Mouse (Mus musculus) urinary bladder, postnatal 4 days (tissue): Measurements from ENCODE around the gene Sh3bp5.

Experiments
- DNase-seq, 2 experiments: peaks; one replicate each; pipeline ENCODE4 v3.0.0; 2021 to 2022; ENCODE audit warnings: low spot score in 2 of 2

Sh3bp5 gene

DNA sequence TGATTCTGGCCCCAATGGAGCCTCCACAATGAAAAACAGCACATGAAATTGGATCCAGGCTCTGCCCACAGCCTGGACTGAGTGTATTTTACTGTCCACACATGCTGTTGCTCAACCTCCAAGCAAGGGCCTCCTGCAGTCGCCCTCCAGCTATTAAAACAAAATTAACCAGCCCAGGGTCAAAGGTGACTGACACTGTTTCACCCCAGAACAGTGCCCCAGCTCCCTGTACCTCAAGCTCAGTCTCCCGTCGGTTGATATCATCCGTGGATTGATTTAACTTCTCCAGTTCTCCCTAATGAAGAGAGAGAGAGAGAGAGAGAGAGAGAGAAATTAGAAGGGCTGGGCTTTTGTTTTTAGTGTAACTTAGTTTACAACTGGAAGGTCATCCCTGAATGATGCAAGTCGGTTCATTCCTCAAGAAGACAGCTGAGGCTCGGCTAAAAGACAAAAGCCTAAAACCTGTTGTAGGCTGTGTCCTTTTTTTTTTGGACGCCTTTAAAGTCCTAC, 2.0 kb downstream of the Sh3bp5 start:
- DNase-seq, result no peak

DNA sequence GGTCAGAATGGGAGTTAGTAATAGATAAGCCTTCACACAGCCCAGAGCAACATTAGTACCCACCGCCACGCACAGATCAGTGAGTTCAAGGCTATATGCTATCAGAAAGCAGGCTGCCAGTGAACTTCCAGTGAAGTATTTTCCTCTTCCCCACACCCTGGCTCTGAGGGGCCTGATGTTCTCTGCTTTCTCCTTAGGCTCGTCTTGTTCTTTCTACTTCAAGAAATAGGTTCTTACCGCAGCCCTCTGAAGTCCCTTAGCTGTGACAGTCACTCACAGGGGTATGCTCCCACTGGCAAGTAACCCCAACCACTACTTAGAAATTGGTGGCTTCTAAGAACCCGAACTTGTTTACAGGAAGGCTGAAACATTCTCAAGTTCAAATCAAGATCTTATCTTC, 2.8 kb downstream of the Sh3bp5 start:
- DNase-seq, result no peak

DNA sequence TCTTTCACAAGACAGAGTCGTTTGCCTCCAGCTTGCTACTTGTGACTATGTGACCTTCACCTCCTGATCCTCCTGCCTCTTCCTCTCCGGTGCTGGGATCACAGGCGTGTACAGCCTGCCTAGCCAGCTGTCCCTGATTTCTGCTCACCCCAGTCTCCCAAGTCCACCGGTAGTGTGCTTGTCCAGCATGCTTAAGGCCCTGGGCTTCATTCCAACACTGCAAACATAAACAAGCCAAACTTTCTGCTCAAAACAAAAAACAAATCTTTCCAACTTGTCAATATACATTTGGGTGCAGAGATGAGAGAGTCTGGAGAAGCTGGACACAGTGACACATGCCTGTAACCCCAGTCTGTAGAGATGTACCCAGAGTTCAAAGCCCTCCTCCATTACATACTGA, 3.5 kb downstream of the Sh3bp5 start:
- DNase-seq, result no peak

DNA sequence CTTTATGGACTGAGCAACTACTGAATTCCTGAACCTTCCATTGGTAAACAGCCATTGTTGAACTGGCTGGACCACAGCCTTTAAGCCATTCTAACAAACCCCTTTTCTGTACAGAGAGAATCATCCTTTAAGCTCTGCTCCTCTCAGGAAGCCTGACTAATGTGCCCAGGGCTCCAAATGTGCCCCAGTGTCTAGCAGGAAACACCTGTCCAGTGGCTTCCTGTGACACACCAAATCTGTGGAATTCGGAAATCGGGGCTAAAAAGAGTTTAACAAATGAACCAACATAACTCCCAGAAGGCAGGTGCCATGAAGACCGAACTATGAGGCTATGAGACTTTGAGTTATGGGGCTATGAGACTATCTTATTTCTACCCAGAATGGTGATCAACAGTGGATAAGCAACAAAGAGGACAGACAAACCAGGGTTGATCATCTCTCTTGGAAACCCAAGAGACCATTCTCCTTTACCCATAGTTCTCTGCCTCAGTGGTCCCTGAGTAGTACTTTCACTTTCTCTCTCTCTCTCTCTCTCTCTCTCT, 4.0 kb downstream of the Sh3bp5 start:
- DNase-seq, result no peak

DNA sequence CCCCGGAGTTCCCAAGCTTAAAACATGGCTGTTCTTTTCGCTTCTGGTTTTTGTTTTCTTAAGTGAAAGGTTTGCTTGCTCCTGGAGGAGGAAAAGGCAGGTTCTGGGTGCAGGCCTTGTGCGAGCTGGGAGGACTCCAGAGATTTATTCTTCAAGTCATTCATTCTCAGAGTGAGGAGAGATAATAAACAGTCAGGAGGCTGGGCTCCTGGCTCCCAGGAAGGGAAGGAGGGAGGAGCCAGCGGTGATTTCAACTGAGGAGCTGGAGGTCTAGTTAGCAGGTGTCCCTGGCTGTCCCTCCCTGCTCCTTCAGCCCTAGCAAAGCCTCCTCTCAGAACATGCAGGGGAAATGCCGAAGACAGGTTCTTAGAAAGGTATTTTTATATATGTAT, 6.9 kb downstream of the Sh3bp5 start:
- no peak for DNase-seq

DNA sequence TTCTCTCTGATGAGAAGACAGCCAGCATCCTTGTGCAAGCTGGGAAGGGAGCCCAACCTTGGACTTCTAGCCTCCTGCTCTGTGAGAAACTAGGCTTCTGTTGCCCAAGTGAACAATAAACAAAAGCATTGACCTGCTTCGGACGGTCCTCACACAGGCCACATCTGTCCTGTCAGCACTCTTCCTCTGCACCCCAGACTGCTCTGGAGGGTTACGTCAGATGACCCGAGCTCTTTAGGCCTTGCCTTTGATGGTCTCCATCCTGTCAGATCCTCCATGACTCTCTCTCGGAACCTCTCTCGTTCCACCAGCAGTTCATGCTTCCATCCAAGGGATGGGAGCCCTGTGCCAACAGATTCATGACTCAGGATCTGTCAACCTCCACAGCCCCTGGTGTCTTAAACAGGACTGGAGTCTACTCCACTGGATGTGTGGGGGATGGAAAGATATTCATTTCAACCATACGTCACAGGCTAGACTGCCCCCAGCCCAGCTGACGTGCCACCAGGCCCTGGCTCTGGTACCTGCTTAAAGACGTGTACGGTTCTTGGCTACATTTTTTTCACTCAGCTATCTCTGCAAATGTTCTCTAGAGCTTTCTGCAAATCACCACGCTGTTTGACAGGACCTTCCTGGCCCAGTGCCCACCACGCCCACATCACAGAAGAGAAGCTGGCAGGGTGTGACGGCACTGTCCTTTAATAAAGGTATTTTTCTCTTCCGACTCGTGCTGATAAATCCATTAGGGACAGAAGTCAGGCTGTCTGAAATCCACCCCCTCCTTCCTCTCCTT, 7.5 kb downstream of the Sh3bp5 start:
- DNase-seq, result no peak

DNA sequence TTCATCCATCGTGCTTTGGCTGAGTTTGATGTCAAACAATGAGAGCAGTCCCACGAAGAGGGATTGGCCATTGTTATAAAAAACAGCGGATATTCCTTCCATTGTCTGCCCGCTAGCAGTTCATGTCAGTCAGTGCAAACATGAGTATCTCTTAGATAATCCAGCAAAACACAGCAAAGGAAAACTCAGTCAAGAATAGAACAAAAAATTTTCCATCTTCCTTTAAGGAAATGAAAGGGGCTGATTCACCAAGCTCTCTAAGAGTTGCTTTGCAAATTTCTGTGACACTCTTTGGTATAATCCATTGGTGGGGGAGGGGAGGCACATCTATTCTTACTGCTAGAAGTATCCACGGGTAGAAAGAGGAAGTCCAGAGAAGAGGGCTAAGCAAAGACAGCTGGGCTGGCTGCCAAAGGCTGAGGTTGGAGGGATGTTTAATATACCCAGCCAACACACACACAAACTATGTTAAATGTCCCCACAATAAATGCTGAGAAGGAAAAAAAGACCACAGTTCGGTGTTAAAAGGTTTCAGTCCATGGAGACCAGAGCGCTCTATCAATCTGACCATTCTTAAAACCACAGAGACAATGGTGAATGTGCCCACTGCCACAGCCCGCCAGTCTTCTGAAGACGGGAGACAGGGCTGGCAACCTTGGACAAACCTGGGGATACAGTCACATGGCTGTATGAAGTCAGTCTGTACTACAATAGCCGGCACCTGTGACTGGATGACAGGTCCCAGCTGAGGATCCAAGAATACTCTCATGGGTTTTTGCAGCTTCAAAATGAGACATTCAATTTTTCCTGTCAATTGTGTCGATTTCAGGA, 12.7 kb downstream of the Sh3bp5 start:
- DNase-seq, result peak; percentile 60 to 74

DNA sequence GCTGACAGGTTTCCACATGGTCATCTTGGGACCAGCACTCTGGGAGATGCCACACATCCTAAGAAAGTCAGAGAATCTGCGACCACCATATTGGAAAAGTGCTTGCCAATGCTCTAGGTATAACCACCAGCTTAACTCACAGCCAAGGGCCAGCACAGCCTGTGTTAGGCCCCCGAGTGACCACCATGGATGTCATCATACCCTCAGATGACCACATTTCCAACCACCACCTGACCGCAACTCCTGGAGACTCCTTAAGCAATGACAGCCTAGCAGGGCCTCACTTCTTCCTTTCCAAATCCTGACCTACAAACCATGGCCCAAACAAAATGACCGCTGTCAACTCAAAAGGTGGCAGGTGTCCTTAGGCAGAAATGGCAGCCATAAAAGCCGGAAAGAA, 13.5 kb downstream of the Sh3bp5 start:
- DNase-seq, result no peak

DNA sequence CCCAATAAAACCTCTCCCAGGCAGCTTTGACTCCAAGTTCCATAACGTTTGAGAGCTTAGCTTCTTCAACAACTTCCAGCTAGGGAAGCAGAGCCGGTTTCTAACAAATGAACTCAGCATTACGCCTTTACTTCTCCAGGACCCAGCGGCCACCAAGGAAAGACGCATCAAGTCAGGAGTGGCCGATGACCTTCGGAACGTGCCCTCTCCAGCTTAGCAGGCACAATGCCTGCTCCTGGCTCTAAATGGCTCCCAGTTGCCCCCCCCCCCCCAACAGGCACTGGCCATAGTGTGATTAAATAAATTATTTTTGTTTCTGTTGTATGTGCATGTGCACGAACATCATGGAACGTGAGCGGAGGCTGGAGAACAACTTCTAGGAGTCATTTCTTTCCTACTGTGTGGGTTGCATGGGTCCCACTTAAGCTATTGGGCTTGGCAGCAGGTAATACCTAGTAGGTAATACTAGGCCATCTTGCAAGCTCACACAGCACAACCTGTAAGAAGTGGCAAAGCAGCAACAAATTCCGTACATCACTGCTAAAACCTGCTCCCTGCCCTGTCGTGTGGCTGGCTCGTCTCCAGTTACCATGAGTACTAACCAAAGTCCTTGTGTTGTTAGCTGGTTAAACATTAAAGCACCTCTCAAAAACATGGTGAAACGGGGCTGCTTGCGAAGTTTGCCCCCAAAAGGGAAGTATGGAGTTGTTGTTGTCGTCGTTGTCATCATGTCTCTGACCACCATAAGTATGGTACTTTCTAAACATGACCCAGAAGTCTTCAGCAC, 14.2 kb downstream of the Sh3bp5 start:
- no peak for DNase-seq

DNA sequence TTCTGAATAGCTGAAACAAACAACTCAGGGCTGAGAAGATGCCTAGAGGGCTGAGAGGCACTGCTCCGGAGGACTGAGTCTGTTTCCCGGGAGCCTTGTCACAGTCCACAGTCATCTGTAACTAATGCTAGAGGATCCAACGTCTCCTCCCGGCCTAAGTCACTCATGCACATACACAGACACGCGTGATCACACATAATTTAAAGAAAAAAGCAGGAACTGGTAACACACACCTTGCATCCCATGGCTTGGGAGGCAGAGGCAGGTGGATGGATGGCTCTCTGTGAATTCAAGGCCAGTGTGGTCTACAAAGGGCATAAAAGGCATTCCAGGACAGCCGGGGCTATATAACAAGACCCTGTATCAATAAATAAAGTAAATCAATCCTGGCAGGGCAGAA, 14.9 kb downstream of the Sh3bp5 start:
- DNase-seq, result no peak

DNA sequence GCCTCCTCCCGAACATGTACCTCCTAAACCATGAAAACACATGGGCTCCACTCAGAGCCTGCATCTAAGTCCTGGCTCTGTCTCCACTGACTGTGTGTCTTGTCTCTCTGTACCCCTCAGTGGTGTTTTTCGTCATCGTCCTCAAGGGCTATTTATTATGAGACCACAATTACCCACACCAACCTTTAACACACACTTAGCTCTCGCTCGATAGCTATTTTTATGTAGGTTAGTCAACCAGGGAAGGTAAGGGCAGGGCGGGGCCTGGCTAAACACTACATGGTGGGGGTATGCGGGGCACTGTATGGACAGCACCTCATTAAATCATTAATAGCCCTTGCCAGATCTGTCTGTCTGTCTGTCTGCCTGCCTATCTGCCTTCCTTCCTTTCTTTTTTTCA, 15.3 kb downstream of the Sh3bp5 start:
- DNase-seq, result no peak

DNA sequence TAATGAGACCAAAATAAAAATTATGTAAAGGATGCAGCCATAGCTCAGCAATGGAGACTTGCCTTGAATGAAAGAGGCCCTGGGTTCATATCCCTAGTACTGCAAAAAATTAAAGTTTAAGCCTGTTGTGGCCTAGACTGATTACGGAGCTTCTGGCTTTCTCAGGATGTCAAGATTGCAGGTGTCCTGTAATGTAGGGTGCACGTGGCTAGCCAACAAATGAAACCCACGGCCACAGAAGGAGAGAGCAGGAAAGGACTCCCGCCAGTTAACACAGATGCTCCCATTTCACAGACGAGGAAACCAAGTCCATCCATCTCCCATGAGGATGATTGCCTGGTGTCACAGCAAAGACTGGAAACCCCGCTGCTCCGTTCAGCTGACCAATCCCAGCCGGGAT, 15.7 kb downstream of the Sh3bp5 start:
- no peak for DNase-seq

DNA sequence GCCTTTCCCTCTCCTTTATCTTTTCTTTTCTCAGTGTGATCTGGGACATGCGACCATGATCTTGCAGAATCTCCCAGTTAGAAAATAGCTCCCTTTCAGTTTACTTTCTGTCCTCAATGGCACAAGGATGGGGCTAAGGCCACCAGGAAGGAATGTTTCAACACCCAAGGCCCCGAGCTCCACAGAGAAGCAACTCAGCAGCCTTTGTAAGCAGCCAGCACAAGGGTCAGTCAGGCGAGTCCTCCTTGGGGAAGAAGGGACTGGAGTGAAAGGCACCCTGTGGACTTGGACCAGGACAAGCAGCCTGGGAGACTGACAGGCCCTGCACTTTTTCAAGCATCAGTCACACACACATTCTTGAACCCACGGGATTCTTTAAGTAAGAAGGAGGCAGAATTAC, 16.6 kb downstream of the Sh3bp5 start:
- DNase-seq, result no peak

DNA sequence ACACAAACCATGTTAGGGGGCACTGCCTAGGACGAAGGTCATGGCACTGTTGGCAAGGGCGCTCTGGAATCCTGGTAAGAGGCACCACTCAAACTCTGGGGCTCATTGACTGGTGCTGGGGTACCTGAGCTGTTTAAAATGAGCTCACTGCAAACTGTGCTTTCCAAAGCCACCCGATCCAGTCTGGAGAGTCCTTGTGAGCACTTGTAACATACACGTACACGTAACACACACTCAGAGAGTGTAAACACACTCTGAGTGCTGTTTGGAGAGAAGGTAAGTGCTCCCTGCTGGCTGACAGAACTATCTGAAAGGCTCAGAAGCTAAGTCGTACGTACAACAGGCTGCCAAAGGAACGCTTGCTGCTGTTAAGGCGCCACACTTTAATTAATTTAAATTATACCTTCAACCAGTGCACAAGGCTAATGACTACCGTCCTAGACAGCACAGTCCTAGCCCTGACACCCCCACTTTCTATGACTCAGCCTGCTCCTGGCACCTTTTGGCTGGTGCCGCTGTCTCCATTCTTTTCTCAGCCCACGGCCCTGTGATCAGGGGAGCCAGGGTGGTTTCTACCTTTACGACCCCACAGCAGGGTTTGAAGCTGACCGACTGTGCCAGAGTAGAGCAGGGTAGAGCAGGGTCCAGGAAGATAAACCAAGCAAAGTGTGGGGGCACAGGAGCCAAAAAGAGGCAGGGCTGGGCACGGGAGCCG, 18.9 kb downstream of the Sh3bp5 start:
- no peak for DNase-seq

DNA sequence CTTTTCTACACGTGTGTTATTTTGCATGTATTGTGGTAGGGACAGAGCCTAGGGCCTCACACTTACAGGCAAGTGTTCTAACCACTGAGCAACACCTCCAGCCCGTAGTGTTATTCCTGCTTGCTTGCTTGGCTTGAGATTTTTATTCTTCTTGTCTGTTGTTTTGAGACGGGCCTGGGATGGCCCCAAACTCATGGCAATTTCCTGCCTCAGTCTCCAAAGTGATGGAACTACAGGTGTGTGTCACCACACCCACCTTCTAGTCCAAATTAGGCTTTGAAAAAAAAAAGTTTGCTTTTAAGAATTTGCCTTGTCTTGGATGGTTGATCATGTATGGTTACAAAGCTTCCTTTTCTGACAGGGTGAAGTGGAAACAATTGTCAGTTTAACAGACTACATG, 19.5 kb downstream of the Sh3bp5 start:
- no peak for DNase-seq

DNA sequence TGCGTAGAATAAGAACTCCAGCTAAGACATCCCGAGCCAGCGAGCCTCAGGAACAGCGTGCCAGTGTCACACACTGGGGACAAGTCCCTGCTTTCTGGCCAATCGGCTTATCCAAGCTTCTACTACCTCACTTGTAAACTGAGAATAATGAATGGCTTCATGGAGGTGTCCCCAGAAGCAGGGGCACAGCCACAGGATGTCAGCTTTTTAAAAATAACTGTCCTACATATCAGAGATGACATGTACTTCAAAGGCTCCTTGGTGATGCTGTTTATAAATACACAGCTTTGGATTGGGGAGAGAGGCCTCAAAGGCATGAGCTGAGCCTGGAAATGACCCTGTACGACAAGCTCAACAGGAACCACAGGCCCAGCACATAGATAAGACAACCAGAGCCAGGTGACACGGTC, 20.9 kb downstream of the Sh3bp5 start:
- no peak for DNase-seq

DNA sequence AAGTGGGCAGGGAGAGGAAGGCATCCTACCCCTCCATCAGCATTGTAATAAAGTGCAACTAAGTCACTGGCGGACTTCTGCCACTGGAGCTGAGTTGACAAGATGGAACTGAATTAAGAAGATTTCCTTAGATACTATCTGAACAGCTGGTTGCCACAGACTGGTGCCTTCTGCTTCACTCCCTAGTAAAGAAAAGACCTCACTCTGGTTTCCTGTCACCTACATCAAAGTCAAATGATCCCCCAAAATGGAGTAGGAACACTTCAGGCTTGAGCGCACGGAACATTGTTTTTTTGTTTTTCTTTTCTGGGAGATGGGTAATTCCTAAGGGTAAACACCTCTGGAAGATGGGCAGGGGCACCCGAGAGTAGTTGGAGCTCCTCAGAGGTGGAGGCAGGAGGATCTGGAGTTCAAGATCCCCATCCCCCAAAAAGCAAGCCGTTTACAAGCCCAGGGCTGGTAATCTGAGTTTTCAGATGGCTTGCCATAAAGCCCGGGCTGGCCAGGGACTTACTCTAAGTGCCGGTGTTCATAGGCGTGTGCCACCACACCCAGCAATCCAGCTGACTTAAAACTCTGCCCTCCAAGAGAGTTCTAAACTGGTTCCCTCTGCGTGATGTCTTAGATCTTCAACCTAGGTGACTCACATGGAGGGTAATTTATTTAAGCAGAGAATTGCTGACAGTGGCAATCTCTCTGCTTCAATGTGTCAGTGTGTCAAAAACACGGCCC, 21.5 kb downstream of the Sh3bp5 start:
- DNase-seq, result no peak

DNA sequence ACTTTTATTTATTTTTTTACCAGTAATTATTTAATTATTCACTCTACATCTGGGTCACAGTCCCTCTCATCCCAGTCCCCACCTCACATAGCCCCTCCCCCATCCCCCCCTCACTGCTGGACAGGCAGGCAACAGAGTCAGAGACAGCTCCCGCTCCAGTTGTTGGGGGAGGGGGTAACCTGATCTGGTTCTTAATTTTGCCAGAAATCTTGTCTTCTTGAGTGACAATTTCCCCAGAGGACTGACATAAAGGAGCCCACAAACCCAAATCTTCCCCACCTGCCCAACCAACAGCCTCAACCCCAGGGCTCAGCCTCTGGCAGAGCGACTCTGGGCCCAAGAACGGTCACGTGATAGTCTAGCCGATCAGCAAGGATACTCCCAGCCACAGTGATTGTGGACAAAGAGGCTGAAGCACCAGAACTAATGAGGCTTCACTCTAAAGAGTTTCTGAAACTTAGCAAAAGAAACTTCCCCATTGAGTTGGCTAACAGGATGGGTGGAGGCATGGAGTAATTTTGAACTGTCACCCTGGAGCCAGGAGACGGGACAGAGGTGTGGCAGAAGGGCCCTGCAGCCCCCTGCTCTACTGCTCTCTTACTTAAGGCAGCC, 22.3 kb downstream of the Sh3bp5 start:
- no peak for DNase-seq

DNA sequence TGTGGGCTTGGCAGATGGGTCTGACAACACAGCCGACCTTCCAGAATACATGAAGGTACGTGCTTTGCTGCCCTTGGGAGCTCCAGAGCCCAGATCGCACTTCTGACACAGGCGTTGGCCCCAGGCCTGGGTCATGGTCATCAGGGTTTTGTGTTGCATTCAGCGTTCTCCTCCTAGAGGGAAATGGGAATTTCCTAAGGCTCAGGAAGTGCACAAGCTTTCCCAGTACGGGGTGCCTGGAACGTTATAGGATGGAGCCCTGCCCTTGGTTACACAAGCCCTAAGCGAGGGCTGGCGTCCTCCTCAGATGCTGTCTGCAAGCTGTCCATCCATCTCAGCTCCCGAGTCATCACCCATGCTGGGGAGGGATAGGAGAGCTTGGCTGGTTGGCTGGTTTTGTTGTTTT, 23.2 kb downstream of the Sh3bp5 start:
- no peak for DNase-seq

DNA sequence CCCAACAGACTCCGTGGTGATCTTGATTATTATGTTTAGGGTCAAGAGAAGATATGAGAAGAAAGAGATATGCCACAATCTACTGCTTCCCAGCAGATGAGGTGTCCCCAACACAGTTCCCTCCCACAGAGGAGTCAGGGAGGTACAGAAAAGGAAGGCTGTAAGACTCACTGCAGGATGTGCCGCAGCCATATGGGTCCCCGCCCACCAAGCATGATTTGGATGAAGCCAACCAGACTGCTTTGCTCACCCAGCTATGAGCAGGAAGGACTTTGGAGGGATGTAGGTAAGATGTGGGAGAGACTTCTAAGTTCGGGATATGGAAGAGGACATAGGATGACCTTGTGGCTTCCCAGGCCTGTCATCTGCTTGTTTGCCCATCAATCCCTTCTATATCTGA, 25.1 kb downstream of the Sh3bp5 start:
- DNase-seq, result no peak
